Mouse (Mus musculus) E14TG2a.4 (cell line): ENCODE data around the gene Gm43191.

Experiments used
- H3K27me3 ChIP-seq: 2 replicates; pipeline ENCODE4 v1.6.1; 2014; ENCODE audit warnings: low read length, control low read depth; ENCODE audit not compliant: insufficient read depth
- H3K36me3 ChIP-seq: 2 replicates; pipeline ENCODE4 v1.6.1; 2014; ENCODE audit warnings: low read length, control low read depth; ENCODE audit not compliant: insufficient read depth
- H3K4me1 ChIP-seq: replicated peaks from 2 replicates; pipeline ENCODE4 v1.6.1; 2014; ENCODE audit warnings: low read depth, low read length, control low read depth
- H3K4me3 ChIP-seq: replicated peaks from 2 replicates; pipeline ENCODE4 v1.5.1; 2014; ENCODE audit warnings: mild to moderate bottlenecking, low read length
- H3K9me3 ChIP-seq: 2 replicates; pipeline ENCODE4 v1.6.1; 2014; ENCODE audit warnings: low read length, control low read depth
- CTCF ChIP-seq: conservative IDR thresholded peaks from 2 replicates; pipeline ENCODE4 v1.5.1; 2014; ENCODE audit warnings: low read length
- NANOG ChIP-seq: IDR thresholded peaks from 2 replicates; pipeline ENCODE4 v1.6.1; 2014; ENCODE audit warnings: borderline replicate concordance, low read length, mixed read lengths
- POU5F1 ChIP-seq: IDR thresholded peaks from 2 replicates; pipeline ENCODE4 v1.6.1; 2014; ENCODE audit warnings: low read length, borderline replicate concordance

Gene Gm43191

GRCm38 (mm10) chr3:116641811-116642371 is 39.2 kb downstream of the Gm43191 start:
- H3K4me3 ChIP-seq: no peak overlapping the region
- no peaks in the 10 kb centered on the region for H3K27me3 ChIP-seq
- H3K36me3 ChIP-seq: peaks cover 100% of the 10 kb centered on the region
- peaks cover 75% of the 10 kb centered on the region for H3K4me1 ChIP-seq
- no peak for TF ChIP-seq CTCF
- TF ChIP-seq POU5F1: no peak
- no peak for TF ChIP-seq NANOG
- H3K9me3 ChIP-seq: no peaks in the 10 kb centered on the region

- Histone ChIP-seq H3K27me3 (no peaks in the 10 kb centered on the region), H3K9me3 (no peaks in the 10 kb centered on the region), H3K4me3 (no peak overlapping the region), H3K36me3 (peaks cover 100% of the 10 kb centered on the region), H3K4me1 (peaks cover 88% of the 10 kb centered on the region)
- TF ChIP-seq CTCF (no peak), NANOG (no peak), POU5F1 (no peak)
These were observed 41.0 kb downstream of the Gm43191 start for GRCm38 (mm10) chr3:116640024-116640423.

- peaks cover 100% of the 10 kb centered on the region for H3K36me3 ChIP-seq
- no peak for TF ChIP-seq CTCF
- no peak for TF ChIP-seq NANOG
- no peak for TF ChIP-seq POU5F1
These were observed 42.5 kb downstream of the Gm43191 start for GRCm38 (mm10) chr3:116638572-116638971.

GRCm38 (mm10) chr3:116637693-116638476 is 43.2 kb downstream of the Gm43191 start:
- TF ChIP-seq NANOG (no peak), POU5F1 (no peak), CTCF (no peak)
- H3K4me3 ChIP-seq: no peak overlapping the region
- H3K27me3 ChIP-seq: no peaks in the 10 kb centered on the region
- peaks cover 76% of the 10 kb centered on the region for H3K4me1 ChIP-seq
- peaks cover 100% of the 10 kb centered on the region for H3K36me3 ChIP-seq
- no peaks in the 10 kb centered on the region for H3K9me3 ChIP-seq

More at GRCm38 (mm10) chr3:116638572-116638971, 42.5 kb downstream of the Gm43191 start:
- no peaks in the 10 kb centered on the region for H3K27me3 ChIP-seq
- peaks cover 82% of the 10 kb centered on the region for H3K4me1 ChIP-seq
- H3K9me3 ChIP-seq: no peaks in the 10 kb centered on the region
- H3K4me3 ChIP-seq: no peak overlapping the region

GRCm38 (mm10) chr3:116635799-116636198 is 45.3 kb downstream of the Gm43191 start:
- Histone ChIP-seq H3K27me3 (no peaks in the 10 kb centered on the region), H3K4me3 (no peak overlapping the region), H3K4me1 (peaks cover 56% of the 10 kb centered on the region), H3K9me3 (no peaks in the 10 kb centered on the region), H3K36me3 (peaks cover 97% of the 10 kb centered on the region)
- TF ChIP-seq POU5F1 (no peak), NANOG (no peak), CTCF (no peak)

GRCm38 (mm10) chr3:116634853-116635252 is 46.2 kb downstream of the Gm43191 start:
- peaks cover 96% of the 10 kb centered on the region for H3K36me3 ChIP-seq
- H3K27me3 ChIP-seq: no peaks in the 10 kb centered on the region
- no peaks in the 10 kb centered on the region for H3K9me3 ChIP-seq
- H3K4me3 ChIP-seq: no peak overlapping the region
- no peak for TF ChIP-seq POU5F1
- TF ChIP-seq CTCF: no peak
- no peak for TF ChIP-seq NANOG
- peaks cover 48% of the 10 kb centered on the region for H3K4me1 ChIP-seq

GRCm38 (mm10) chr3:116634091-116634490 is 47.0 kb downstream of the Gm43191 start:
- peaks cover 93% of the 10 kb centered on the region for H3K36me3 ChIP-seq
- TF ChIP-seq POU5F1: no peak
- TF ChIP-seq CTCF: no peak
- no peak for TF ChIP-seq NANOG

GRCm38 (mm10) chr3:116632971-116633370 is 48.1 kb downstream of the Gm43191 start:
- Histone ChIP-seq H3K36me3 (peaks cover 93% of the 10 kb centered on the region), H3K27me3 (no peaks in the 10 kb centered on the region), H3K4me1 (peaks cover 30% of the 10 kb centered on the region), H3K4me3 (no peak overlapping the region), H3K9me3 (no peaks in the 10 kb centered on the region)
- TF ChIP-seq POU5F1 (no peak), CTCF (0 out of 2 replicates have a peak, but pooled peaks have one; percentile 1)

More at GRCm38 (mm10) chr3:116634091-116634490, 47.0 kb downstream of the Gm43191 start:
- no peak overlapping the region for H3K4me3 ChIP-seq
- H3K27me3 ChIP-seq: no peaks in the 10 kb centered on the region
- H3K4me1 ChIP-seq: peaks cover 42% of the 10 kb centered on the region
- no peaks in the 10 kb centered on the region for H3K9me3 ChIP-seq

GRCm38 (mm10) chr3:116631459-116631858 is 49.6 kb downstream of the Gm43191 start:
- Histone ChIP-seq H3K4me1 (peaks cover 17% of the 10 kb centered on the region), H3K27me3 (no peaks in the 10 kb centered on the region), H3K36me3 (peaks cover 93% of the 10 kb centered on the region), H3K4me3 (no peak overlapping the region), H3K9me3 (no peaks in the 10 kb centered on the region)
- no peak for TF ChIP-seq POU5F1
- TF ChIP-seq NANOG: no peak
- TF ChIP-seq CTCF: no peak
